9 mouse cellular contexts compared by ENCODE assay signal in genomic region chr3:142688353-142688752, GRCm38 (mm10). TPM values are rescaled to one million over a fixed set of nuclear protein-coding genes. Genes with fewer than 3 reads are reported as not detected.
DNase-seq lines count a peak whose midpoint lies in the region; ATAC-seq and TF ChIP-seq lines count a peak whose summit lies in the region.
"Had no signal": no experiment of that assay in that cellular context is flagged by ENCODE, and none has a peak within 500 bp of the region (broad histone marks: within the 10 kb centered on the region; RNA-seq: fewer than 3 reads in every experiment).

No protein-coding gene starts in this region.

- H3K27me3 ChIP-seq in heart, embryonic 13.5 days (replicated peaks) = no peaks in the 10 kb centered on the region
- no peaks in the 10 kb centered on the region for H3K27me3 ChIP-seq in ES-Bruce4 (ENCODE audit: control insufficient read depth, insufficient read depth, low read length, poor library complexity, severe bottlenecking)
- no peaks in the 10 kb centered on the region for H3K27me3 ChIP-seq in liver, postnatal 0 days (ENCODE audit: insufficient read depth, low read length)

- 37% methylated on average over 13 of the region's 13 CpGs for WGBS in heart, embryonic 13.5 days
- WGBS in liver, postnatal 0 days (ENCODE audit: insufficient replicate concordance) = 48% methylated on average over 13 of the region's 13 CpGs

- ATAC-seq in heart, embryonic 13.5 days (ENCODE audit: extremely low read depth, insufficient number of reproducible peaks, low FRiP score, low TSS enrichment) = no peak
- ATAC-seq in hematopoietic stem cell, adult 5-6 weeks (replicated peaks in 1 of 2; ENCODE audit: insufficient read depth in 1 of 2, low FRiP score in 2 of 2, low TSS enrichment in 1 of 2, low read depth in 1 of 2, poor library complexity in 2 of 2, severe bottlenecking in 2 of 2) = peak; percentile 49 to 60
- no peak for ATAC-seq in liver, postnatal 0 days

- H3K4me2 ChIP-seq in heart, embryonic 13.5 days = peak overlapping the region; percentile 67
- H3K4me2 ChIP-seq in liver, postnatal 0 days (ENCODE audit: low read depth, low read length) = peak overlapping the region; percentile 13; the same call in 1 of the 2 replicates

- TF ChIP-seq EP300 in ES-Bruce4 (IDR thresholded peaks at IDR 0.05; ENCODE audit: insufficient read depth, low read depth, low read length) = no peak
- no peak for TF ChIP-seq EP300 in liver, postnatal 0 days (IDR thresholded peaks at IDR 0.05; ENCODE audit: low read depth)

- no peaks in the 10 kb centered on the region for H3K36me3 ChIP-seq in heart, embryonic 13.5 days
- H3K36me3 ChIP-seq in ES-Bruce4 (ENCODE audit: control insufficient read depth, insufficient read depth, low read length, poor library complexity, severe bottlenecking) = no peaks in the 10 kb centered on the region
- no peaks in the 10 kb centered on the region for H3K36me3 ChIP-seq in liver, postnatal 0 days (replicated peaks; ENCODE audit: insufficient read depth, low read length)
- H3K36me3 ChIP-seq: G1E had no signal

- 0 out of 2 replicates have a peak, but pooled peaks cover 5% of the 10 kb centered on the region for H3K4me1 ChIP-seq in heart, embryonic 13.5 days
- no peaks in the 10 kb centered on the region for H3K4me1 ChIP-seq in ES-Bruce4 (ENCODE audit: control insufficient read depth, insufficient read depth, low read length)
- H3K4me1 ChIP-seq in liver, postnatal 0 days (ENCODE audit: insufficient read depth) = no peaks in the 10 kb centered on the region

- no peak overlapping the region for H3K27ac ChIP-seq in heart, embryonic 13.5 days (replicated peaks)
- H3K27ac ChIP-seq in ES-Bruce4 (ENCODE audit: insufficient read depth, low read length) = no peak overlapping the region
- no peak overlapping the region for H3K27ac ChIP-seq in liver, postnatal 0 days (ENCODE audit: low read depth)

- intact Hi-C loops in heart, postnatal 10 days (cut with DNase I) = no loop called here

- no peak for TF ChIP-seq CTCF in ES-Bruce4 (IDR thresholded peaks at IDR 0.05; ENCODE audit: low read depth, low read length)
- no peak for TF ChIP-seq CTCF in liver, postnatal 0 days (IDR thresholded peaks at IDR 0.05; ENCODE audit: low read depth)

- no peak for TF ChIP-seq POLR2A in ES-Bruce4 (IDR thresholded peaks at IDR 0.05; ENCODE audit: insufficient read depth, low read length)

- peak overlapping the region; percentile 40 for H3K4me3 ChIP-seq in heart, embryonic 13.5 days
- H3K4me3 ChIP-seq in ES-Bruce4 (ENCODE audit: low read depth, low read length) = peak overlapping the region; percentile 60
- H3K4me3 ChIP-seq in liver, postnatal 0 days (ENCODE audit: low read depth, low read length) = no peak overlapping the region

- no peak for DNase-seq in heart, postnatal 10 days
- DNase-seq in liver, postnatal 0 days = peak; percentile 18
- DNase-seq in urinary bladder, postnatal 4 days (ENCODE audit: low spot score in 2 of 2) = no peak
- DNase-seq in adrenal gland, postnatal 25 days = no peak
- DNase-seq in urinary bladder, postnatal 14 days (ENCODE audit: low spot score) = no peak

- peaks cover 22% of the 10 kb centered on the region for H3K9me3 ChIP-seq in heart, embryonic 13.5 days
- H3K9me3 ChIP-seq in ES-Bruce4 (replicated peaks; ENCODE audit: control insufficient read depth, insufficient read depth, low read length, poor library complexity, severe bottlenecking) = peaks cover 14% of the 10 kb centered on the region
- peaks cover 9% of the 10 kb centered on the region; the same call in 1 of the 2 replicates for H3K9me3 ChIP-seq in liver, postnatal 0 days (ENCODE audit: low read length)

- peak overlapping the region; percentile 54; the same call in 1 of the 2 replicates for H3K9ac ChIP-seq in heart, embryonic 13.5 days
- H3K9ac ChIP-seq in ES-Bruce4 (ENCODE audit: low read depth, poor library complexity, severe bottlenecking) = peak overlapping the region; percentile 19
- no peak overlapping the region for H3K9ac ChIP-seq in liver, postnatal 0 days (replicated peaks)

RNA-seq across cellular contexts. Expression of gene Kyat3, which starts 12.5 kb away (rescaled TPM):
- 11.1 and 12.0 TPM in 2 replicates for polyA plus RNA-seq in heart, embryonic 13.5 days (2015; fragmentation: Nextera tagmentation; extraction: Ambion mirVana)
- 1 to 10 TPM; 3.8 to 6.1 TPM for total RNA-seq in heart, postnatal 10 days (2021)
- 7.9 and 14.4 TPM in 2 replicates for polyA plus RNA-seq in ES-Bruce4 (2011; ENCODE audit: insufficient read depth, insufficient read length, low read depth, missing spikeins)
- total RNA-seq in hematopoietic stem cell, adult 5-6 weeks (2017) = 21.3 and 25.3 TPM in 2 replicates
- 186 and 224 TPM in 2 replicates for polyA plus RNA-seq in liver, postnatal 0 days (2015; fragmentation: Nextera tagmentation; extraction: Ambion mirVana)
- total RNA-seq in adrenal gland, postnatal 25 days (2021) = 26.6 and 31.6 TPM in 2 replicates
- polyA plus RNA-seq: G1E had no signal

Comparison
In these comparisons a context has a peak if more than half of its experiments do, and no peak if none do; other contexts are left out.
1. ATAC-seq: peak in hematopoietic stem cell, adult 5-6 weeks (2 of 2); none in heart, embryonic 13.5 days (single experiment) and liver, postnatal 0 days (single experiment).